ENCODE assay signal across 18 mouse cellular contexts in genomic region chr19:53452360-53452759, GRCm38 (mm10).
DNase-seq lines count a peak whose midpoint lies in the region; ATAC-seq and TF ChIP-seq lines count a peak whose summit lies in the region.
"Had no signal": no experiment of that assay in that cellular context is flagged by ENCODE, and none has a peak within 500 bp of the region (broad histone marks: within the 10 kb centered on the region; RNA-seq: fewer than 3 reads in every experiment).

No protein-coding gene starts in this region.

- DNase-seq in forebrain, embryonic 10.5 days (ENCODE audit: extremely low spot score, low spot score): no peak
- DNase-seq in lung, postnatal 0 days (ENCODE audit: low spot score): peak; percentile 29
- no peak for DNase-seq in lung, postnatal 36 days
- DNase-seq in midbrain, embryonic 14.5 days: no peak
- DNase-seq: adrenal gland, postnatal 10 days; layer of hippocampus, adult 9-11 months; left cerebral cortex, postnatal 4 days; liver; lung, postnatal 14 days; right cerebral cortex, postnatal 4 days had no signal

- 0 out of 2 replicates have a peak overlapping the region, but pooled peaks have one; percentile 8 for H3K27ac ChIP-seq in forebrain, embryonic 10.5 days
- no peak overlapping the region for H3K27ac ChIP-seq in forebrain, embryonic 13.5 days
- H3K27ac ChIP-seq in intestine, postnatal 0 days (ENCODE audit: low read depth, low read length): 0 out of 2 replicates have a peak overlapping the region, but pooled peaks have one; percentile 21
- H3K27ac ChIP-seq in intestine, embryonic 16.5 days (ENCODE audit: low read length): no peak overlapping the region
- H3K27ac ChIP-seq in lung, postnatal 0 days (ENCODE audit: low read length): no peak overlapping the region
- no peak overlapping the region for H3K27ac ChIP-seq in midbrain, embryonic 14.5 days (replicated peaks; ENCODE audit: low read depth, low read length)
- H3K27ac ChIP-seq: embryonic facial prominence, embryonic 13.5 days; hindbrain, embryonic 12.5 days; left cerebral cortex, adult 2 months; neural tube, embryonic 12.5 days had no signal

- ATAC-seq in forebrain, embryonic 13.5 days: no peak
- ATAC-seq in intestine, postnatal 0 days: no peak
- ATAC-seq in intestine, embryonic 16.5 days: no peak
- ATAC-seq in lung, postnatal 0 days: peak; percentile 21
- ATAC-seq in midbrain, embryonic 14.5 days (ENCODE audit: low FRiP score, low TSS enrichment): no peak
- ATAC-seq: activated CD4-positive, CD25-positive, alpha-beta regulatory T cell, adult 4 months had no signal

- H3K4me3 ChIP-seq in forebrain, embryonic 10.5 days: no peak overlapping the region
- no peak overlapping the region for H3K4me3 ChIP-seq in forebrain, embryonic 13.5 days
- no peak overlapping the region for H3K4me3 ChIP-seq in intestine, postnatal 0 days (ENCODE audit: low read depth, low read length)
- no peak overlapping the region for H3K4me3 ChIP-seq in intestine, embryonic 16.5 days (ENCODE audit: low read length)
- H3K4me3 ChIP-seq in lung, postnatal 0 days (ENCODE audit: low read depth, low read length): no peak overlapping the region
- H3K4me3 ChIP-seq in midbrain, embryonic 14.5 days (replicated peaks; ENCODE audit: low read depth, low read length): no peak overlapping the region
- H3K4me3 ChIP-seq: embryonic facial prominence, embryonic 13.5 days; hindbrain, embryonic 12.5 days; left cerebral cortex, adult 2 months; neural tube, embryonic 12.5 days had no signal

- H3K4me2 ChIP-seq in forebrain, embryonic 13.5 days: no peak overlapping the region
- no peak overlapping the region for H3K4me2 ChIP-seq in intestine, postnatal 0 days (replicated peaks; ENCODE audit: low read depth)
- no peak overlapping the region for H3K4me2 ChIP-seq in intestine, embryonic 16.5 days (ENCODE audit: low read depth, low read length)
- no peak overlapping the region for H3K4me2 ChIP-seq in lung, postnatal 0 days (replicated peaks; ENCODE audit: low read depth, low read length)
- H3K4me2 ChIP-seq in midbrain, embryonic 14.5 days (ENCODE audit: low read length): no peak overlapping the region
- H3K4me2 ChIP-seq: embryonic facial prominence, embryonic 13.5 days; hindbrain, embryonic 12.5 days; neural tube, embryonic 12.5 days had no signal

- no peak overlapping the region for H3K9ac ChIP-seq in forebrain, embryonic 13.5 days
- peak overlapping the region; percentile 38; the same call in 1 of the 2 replicates for H3K9ac ChIP-seq in intestine, postnatal 0 days (ENCODE audit: low read depth, low read length)
- H3K9ac ChIP-seq in intestine, embryonic 16.5 days (ENCODE audit: low read depth, low read length): no peak overlapping the region
- no peak overlapping the region for H3K9ac ChIP-seq in lung, postnatal 0 days (replicated peaks; ENCODE audit: low read depth)
- no peak overlapping the region for H3K9ac ChIP-seq in midbrain, embryonic 14.5 days (replicated peaks; ENCODE audit: low read length)
- H3K9ac ChIP-seq: embryonic facial prominence, embryonic 13.5 days; hindbrain, embryonic 12.5 days; neural tube, embryonic 12.5 days had no signal

- peaks cover 5% of the 10 kb centered on the region for H3K27me3 ChIP-seq in forebrain, embryonic 10.5 days (ENCODE audit: poor library complexity, severe bottlenecking)
- no peaks in the 10 kb centered on the region for H3K27me3 ChIP-seq in forebrain, embryonic 13.5 days
- H3K27me3 ChIP-seq in intestine, postnatal 0 days (replicated peaks; ENCODE audit: control insufficient read depth, insufficient read depth, low read length): no peaks in the 10 kb centered on the region
- no peaks in the 10 kb centered on the region for H3K27me3 ChIP-seq in intestine, embryonic 16.5 days (replicated peaks; ENCODE audit: control insufficient read depth, insufficient read depth, low read length)
- no peaks in the 10 kb centered on the region for H3K27me3 ChIP-seq in lung, postnatal 0 days (replicated peaks; ENCODE audit: insufficient read depth, low read length)
- H3K27me3 ChIP-seq in midbrain, embryonic 14.5 days (ENCODE audit: control insufficient read depth, insufficient read depth, low read length): no peaks in the 10 kb centered on the region
- H3K27me3 ChIP-seq: embryonic facial prominence, embryonic 13.5 days; hindbrain, embryonic 12.5 days had no signal

- H3K36me3 ChIP-seq in forebrain, embryonic 10.5 days (replicated peaks): no peaks in the 10 kb centered on the region
- H3K36me3 ChIP-seq in forebrain, embryonic 13.5 days (ENCODE audit: poor library complexity, severe bottlenecking): no peaks in the 10 kb centered on the region
- H3K36me3 ChIP-seq in intestine, postnatal 0 days (ENCODE audit: control insufficient read depth, insufficient read depth): no peaks in the 10 kb centered on the region
- no peaks in the 10 kb centered on the region for H3K36me3 ChIP-seq in intestine, embryonic 16.5 days (ENCODE audit: control insufficient read depth, insufficient read depth, low read length)
- H3K36me3 ChIP-seq in lung, postnatal 0 days (ENCODE audit: insufficient read depth, low read length): no peaks in the 10 kb centered on the region
- H3K36me3 ChIP-seq in midbrain, embryonic 14.5 days (ENCODE audit: control insufficient read depth, insufficient read depth, low read length): no peaks in the 10 kb centered on the region
- H3K36me3 ChIP-seq: embryonic facial prominence, embryonic 13.5 days; hindbrain, embryonic 12.5 days; neural tube, embryonic 12.5 days had no signal

- WGBS in forebrain, embryonic 10.5 days: 65% methylated on average over 3 of the region's 3 CpGs
- 67% methylated on average over 3 of the region's 3 CpGs for WGBS in forebrain, embryonic 13.5 days
- 22% methylated on average over 3 of the region's 3 CpGs for WGBS in intestine, postnatal 0 days
- 46% methylated on average over 3 of the region's 3 CpGs for WGBS in intestine, embryonic 16.5 days
- WGBS in lung, postnatal 0 days: 6% methylated on average over 3 of the region's 3 CpGs
- WGBS in midbrain, embryonic 14.5 days: 73% methylated on average over 3 of the region's 3 CpGs

- no peak for TF ChIP-seq CTCF in intestine, postnatal 0 days (IDR thresholded peaks at IDR 0.05; ENCODE audit: low read depth)
- TF ChIP-seq CTCF in lung, postnatal 0 days (IDR thresholded peaks at IDR 0.05): no peak

- no peak for TF ChIP-seq EP300 in lung, postnatal 0 days (IDR thresholded peaks at IDR 0.05)

- H3K4me1 ChIP-seq in forebrain, embryonic 10.5 days: peaks cover 51% of the 10 kb centered on the region
- peaks cover 43% of the 10 kb centered on the region for H3K4me1 ChIP-seq in forebrain, embryonic 13.5 days
- H3K4me1 ChIP-seq in intestine, postnatal 0 days (replicated peaks; ENCODE audit: control insufficient read depth, insufficient read depth, low read length): peaks cover 37% of the 10 kb centered on the region
- H3K4me1 ChIP-seq in intestine, embryonic 16.5 days (ENCODE audit: control insufficient read depth, insufficient read depth, low read length): peaks cover 29% of the 10 kb centered on the region
- peaks cover 7% of the 10 kb centered on the region; the same call in 1 of the 2 replicates for H3K4me1 ChIP-seq in lung, postnatal 0 days (ENCODE audit: insufficient read depth, low read depth, low read length)
- H3K4me1 ChIP-seq in midbrain, embryonic 14.5 days (ENCODE audit: control insufficient read depth, insufficient read depth, low read length): 0 out of 2 replicates have a peak, but pooled peaks cover 6% of the 10 kb centered on the region

- H3K9me3 ChIP-seq in forebrain, embryonic 10.5 days: no peaks in the 10 kb centered on the region
- no peaks in the 10 kb centered on the region for H3K9me3 ChIP-seq in forebrain, embryonic 13.5 days (replicated peaks)
- H3K9me3 ChIP-seq in intestine, postnatal 0 days (ENCODE audit: control insufficient read depth): no peaks in the 10 kb centered on the region
- no peaks in the 10 kb centered on the region for H3K9me3 ChIP-seq in intestine, embryonic 16.5 days (ENCODE audit: control insufficient read depth, low read length)
- H3K9me3 ChIP-seq in lung, postnatal 0 days (ENCODE audit: low read length): no peaks in the 10 kb centered on the region
- no peaks in the 10 kb centered on the region for H3K9me3 ChIP-seq in midbrain, embryonic 14.5 days (ENCODE audit: control insufficient read depth, low read length)
- H3K9me3 ChIP-seq: embryonic facial prominence, embryonic 13.5 days; hindbrain, embryonic 12.5 days; neural tube, embryonic 12.5 days had no signal

Comparison
In these comparisons a context has a peak if more than half of its experiments do, and no peak if none do; other contexts are left out.
1. H3K27ac ChIP-seq: peak in forebrain, embryonic 10.5 days (single experiment) and intestine, postnatal 0 days (single experiment); none in forebrain, embryonic 13.5 days (single experiment), intestine, embryonic 16.5 days (single experiment), lung, postnatal 0 days (single experiment) and midbrain, embryonic 14.5 days (single experiment).